Mouse (Mus musculus) intestine, postnatal 0 days (tissue): ENCODE measurements around the gene Eps15l1. TPM values are rescaled to one million over a fixed set of nuclear protein-coding genes. Genes with fewer than 3 reads are reported as not detected.

Experiments used
- ATAC-seq: fragments of 200-750 bp; cut with Nextera tagmentation; 2 replicates; pipeline ENCODE4 v1.8.0; 2017; ENCODE audit warnings: mild to moderate bottlenecking, moderate TSS enrichment, moderate library complexity
- H3K27ac ChIP-seq: fragments of 300-500 bp; sonication (generic); 2 replicates; pipeline ENCODE4 v1.5.1; 2014; ENCODE audit warnings: mild to moderate bottlenecking, low read depth, low read length, moderate library complexity
- H3K27me3 ChIP-seq: fragments of 300-500 bp; sonication (generic); replicated peaks from 2 replicates; pipeline ENCODE4 v1.6.1; 2014; ENCODE audit warnings: low read length, mixed read lengths; ENCODE audit not compliant: control insufficient read depth, insufficient read depth
- H3K36me3 ChIP-seq: fragments of 300-500 bp; sonication (generic); 2 replicates; pipeline ENCODE4 v1.6.1; 2014; ENCODE audit warnings: mild to moderate bottlenecking, moderate library complexity; ENCODE audit not compliant: control insufficient read depth, insufficient read depth
- H3K4me1 ChIP-seq: fragments of 300-500 bp; sonication (generic); replicated peaks from 2 replicates; pipeline ENCODE4 v1.6.1; 2014; ENCODE audit warnings: antibody characterized with exemption, low read length, mixed read lengths; ENCODE audit not compliant: control insufficient read depth, insufficient read depth
- H3K4me2 ChIP-seq: fragments of 300-500 bp; sonication (generic); replicated peaks from 2 replicates; pipeline ENCODE4 v1.6.1; 2014; ENCODE audit warnings: low read depth, mild to moderate bottlenecking, moderate library complexity
- H3K4me3 ChIP-seq: fragments of 300-500 bp; sonication (generic); 2 replicates; pipeline ENCODE4 v1.5.1; 2014; ENCODE audit warnings: low read depth, low read length
- H3K9ac ChIP-seq: fragments of 300-500 bp; sonication (generic); 2 replicates; pipeline ENCODE4 v1.6.1; 2014; ENCODE audit warnings: mild to moderate bottlenecking, low read depth, low read length
- H3K9me3 ChIP-seq: fragments of 300-500 bp; sonication (generic); 2 replicates; pipeline ENCODE4 v1.6.1; 2016; ENCODE audit warnings: mixed run types; ENCODE audit not compliant: control insufficient read depth
- CTCF ChIP-seq: sonication (generic); IDR thresholded peaks from 2 replicates; pipeline ENCODE4 v1.5.1; 2016; ENCODE audit warnings: low read depth, mild to moderate bottlenecking, control low read depth, antibody characterized with exemption, moderate library complexity
- WGBS: fragments of 180-500 bp; shearing (Covaris S2); extraction: QIAGEN DNeasy Blood & Tissue Kit; methylation state at CpG from one replicate; pipeline ENCODE4 v1.1.7; 2014; 5-methylcytosine and 5-hydroxymethylcytosine counted together
- polyA plus RNA-seq: library from polyadenylated mRNA; unstranded; fragments of >200 nt; fragmentation: Nextera tagmentation; extraction: Ambion mirVana; gene quantifications from 2 replicates; pipeline ENCODE4 v1.2.1, GENCODE M21; 2015

Eps15l1 gene
- polyA plus RNA-seq, 1 experiment from 2014 or later, result 16.3 TPM

DNA sequence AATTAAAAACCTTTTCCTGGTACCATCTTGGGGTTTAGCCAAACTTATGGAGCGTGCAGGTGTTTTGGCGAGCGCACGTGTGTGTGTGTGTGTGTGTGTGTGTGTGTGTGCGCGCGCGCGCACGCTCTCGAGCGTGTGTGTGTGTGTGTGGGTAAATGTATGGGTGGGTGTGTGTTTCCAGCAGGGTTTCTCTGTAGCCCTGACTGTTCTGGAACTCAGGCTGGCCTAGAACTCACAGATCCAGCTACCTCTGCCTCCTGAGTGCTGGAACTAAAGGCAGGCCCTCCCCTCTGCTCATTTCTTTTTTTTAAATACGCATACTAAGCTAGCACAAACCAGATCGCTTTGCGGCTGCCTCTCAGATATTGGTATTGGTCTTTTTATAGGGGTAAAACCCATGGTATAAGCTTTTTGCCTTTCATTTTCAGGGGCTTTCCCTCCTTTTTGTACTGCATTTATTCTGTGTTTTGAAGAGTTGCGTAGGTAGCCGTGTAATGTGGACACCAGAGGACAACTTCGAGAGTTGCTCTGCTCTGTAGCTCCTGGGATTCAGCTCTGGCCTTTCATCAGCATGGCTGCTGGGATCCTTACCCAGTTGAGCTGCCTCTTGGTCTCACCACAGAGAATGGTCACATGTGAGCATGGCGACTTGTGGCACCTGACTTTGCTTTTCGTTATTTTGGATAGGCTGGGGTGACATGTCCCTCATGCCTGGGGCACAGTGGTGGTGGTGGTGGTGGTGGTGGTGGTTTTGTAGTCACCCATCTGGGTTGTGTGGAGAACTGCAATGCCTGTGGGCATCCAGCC is 99.4 kb downstream of the Eps15l1 start:
- Histone ChIP-seq H3K27ac (no peak overlapping the region), H3K9ac (no peak overlapping the region), H3K27me3 (peaks cover 22% of the 10 kb centered on the region), H3K9me3 (no peaks in the 10 kb centered on the region), H3K4me2 (peak overlapping the region; percentile 98), H3K36me3 (no peaks in the 10 kb centered on the region), H3K4me3 (peak overlapping the region; percentile 69), H3K4me1 (no peaks in the 10 kb centered on the region; the same call in 1 of the 2 replicates)
- WGBS, result 85% methylated on average over 20 of the region's 20 CpGs
- no peak for TF ChIP-seq CTCF
- no peak for ATAC-seq

DNA sequence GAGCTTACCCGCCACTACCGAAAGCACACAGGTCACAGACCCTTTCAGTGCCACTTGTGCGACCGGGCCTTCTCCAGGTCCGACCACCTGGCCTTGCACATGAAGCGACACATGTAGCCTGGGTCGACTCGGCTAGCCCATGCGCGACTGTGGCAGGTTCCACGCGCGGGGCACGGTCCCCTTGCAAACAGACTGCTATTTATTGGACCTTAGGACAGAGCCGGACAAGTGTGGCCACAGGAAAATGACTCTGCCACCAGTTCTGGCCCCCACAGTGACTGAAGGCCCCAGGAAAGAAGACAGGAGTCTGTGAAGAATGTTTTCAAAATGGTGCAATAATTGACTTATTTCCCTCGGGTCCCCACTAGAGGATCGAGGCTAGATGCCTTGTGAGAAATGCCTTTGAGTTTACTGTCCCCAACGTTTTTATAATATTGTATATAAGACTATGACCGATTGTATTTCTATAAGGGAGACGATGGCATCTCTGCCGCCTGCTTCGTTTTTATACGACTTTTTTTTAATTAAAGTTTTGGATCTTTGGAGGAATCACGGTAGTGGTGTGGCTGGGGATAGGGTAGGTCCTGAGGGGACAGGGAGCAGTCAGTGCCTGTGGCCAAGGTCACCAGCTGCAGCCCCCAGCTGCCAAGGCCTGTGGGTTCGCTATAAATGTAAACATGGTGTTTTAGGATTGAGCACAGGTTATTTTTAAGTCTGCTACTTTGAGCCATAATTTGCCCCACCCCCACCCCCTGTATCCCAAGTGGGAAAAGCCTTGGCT is 100.3 kb downstream of the Eps15l1 start:
- Histone ChIP-seq H3K4me2 (peak overlapping the region; percentile 98), H3K27ac (no peak overlapping the region), H3K4me3 (peak overlapping the region; percentile 69), H3K9ac (0 out of 2 replicates have a peak overlapping the region, but pooled peaks have one; percentile 50), H3K9me3 (no peaks in the 10 kb centered on the region), H3K36me3 (no peaks in the 10 kb centered on the region), H3K4me1 (no peaks in the 10 kb centered on the region; the same call in 1 of the 2 replicates), H3K27me3 (peaks cover 22% of the 10 kb centered on the region)
- no peak for TF ChIP-seq CTCF
- ATAC-seq, result no peak
- 55% methylated on average over 25 of the region's 25 CpGs for WGBS

DNA sequence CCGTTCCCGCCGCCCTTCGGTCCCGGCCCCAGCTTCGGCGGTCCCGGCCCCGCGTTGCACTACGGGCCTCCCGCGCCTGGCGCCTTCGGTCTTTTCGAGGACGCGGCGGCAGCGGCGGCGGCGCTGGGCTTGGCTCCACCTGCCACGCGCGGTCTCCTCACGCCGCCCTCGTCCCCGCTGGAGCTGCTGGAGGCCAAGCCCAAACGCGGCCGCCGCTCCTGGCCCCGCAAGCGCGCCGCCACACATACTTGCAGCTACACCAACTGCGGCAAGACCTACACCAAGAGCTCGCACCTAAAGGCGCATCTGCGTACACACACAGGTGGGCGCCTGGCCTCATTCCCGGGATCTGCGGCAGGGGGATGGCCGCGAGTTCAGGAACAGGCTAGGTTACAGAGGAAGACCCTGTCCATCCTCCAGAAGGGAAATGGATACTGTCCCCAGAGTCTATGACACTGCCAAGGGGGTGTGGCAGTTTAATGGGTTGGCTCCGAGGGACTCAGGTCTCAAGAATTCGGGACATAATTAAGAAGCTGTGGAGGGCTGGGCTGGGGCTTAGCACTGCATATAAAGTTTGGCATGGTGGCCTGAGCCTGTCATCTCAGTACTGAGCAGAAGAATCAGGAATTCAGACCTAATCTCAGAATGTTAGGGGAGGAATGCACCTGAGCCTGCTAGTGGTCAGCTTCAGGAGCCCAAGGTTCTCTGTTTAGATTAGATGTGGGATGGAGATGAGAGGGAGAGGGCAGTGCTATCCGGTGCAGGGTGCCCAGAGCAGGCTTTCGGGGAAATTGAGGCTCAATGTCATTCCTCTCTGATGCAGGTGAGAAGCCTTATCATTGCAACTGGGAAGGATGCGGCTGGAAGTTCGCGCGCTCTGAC is 101.1 kb downstream of the Eps15l1 start:
- no peak for ATAC-seq
- Histone ChIP-seq H3K27ac (peak overlapping the region; percentile 42; the same call in 1 of the 2 replicates), H3K9me3 (no peaks in the 10 kb centered on the region), H3K4me2 (peak overlapping the region; percentile 98), H3K4me1 (no peaks in the 10 kb centered on the region; the same call in 1 of the 2 replicates), H3K9ac (peak overlapping the region; percentile 50), H3K27me3 (peaks cover 22% of the 10 kb centered on the region), H3K36me3 (no peaks in the 10 kb centered on the region), H3K4me3 (peak overlapping the region; percentile 69)
- TF ChIP-seq CTCF, result no peak
- WGBS, result 5% methylated on average over 55 of the region's 55 CpGs

DNA sequence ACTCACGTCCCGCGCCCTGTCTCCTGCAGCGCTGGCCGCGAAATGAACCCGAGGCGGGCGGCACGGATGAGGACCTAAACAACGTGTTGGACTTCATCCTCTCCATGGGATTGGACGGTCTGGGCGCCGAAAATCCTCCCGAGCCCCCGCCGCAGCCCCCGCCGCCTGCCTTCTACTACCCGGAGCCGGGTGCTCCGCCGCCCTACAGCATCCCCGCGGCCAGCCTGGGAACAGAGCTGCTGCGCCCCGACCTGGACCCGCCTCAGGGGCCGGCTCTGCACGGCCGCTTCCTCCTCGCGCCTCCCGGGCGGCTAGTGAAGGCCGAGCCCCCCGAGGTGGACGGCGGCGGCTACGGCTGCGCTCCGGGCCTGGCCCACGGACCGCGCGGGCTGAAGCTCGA is 101.9 kb downstream of the Eps15l1 start:
- H3K36me3 ChIP-seq, result no peaks in the 10 kb centered on the region
- peak overlapping the region; percentile 98 for H3K4me2 ChIP-seq
- H3K9me3 ChIP-seq, result no peaks in the 10 kb centered on the region
- H3K27ac ChIP-seq, result peak overlapping the region; percentile 42; the same call in 1 of the 2 replicates
- H3K9ac ChIP-seq, result peak overlapping the region; percentile 50
- WGBS, result under 1% methylated on average over 48 of the region's 48 CpGs
- no peaks in the 10 kb centered on the region; the same call in 1 of the 2 replicates for H3K4me1 ChIP-seq
- TF ChIP-seq CTCF, result no peak
- peak overlapping the region; percentile 69 for H3K4me3 ChIP-seq
- no peak for ATAC-seq
- peaks cover 22% of the 10 kb centered on the region for H3K27me3 ChIP-seq

DNA sequence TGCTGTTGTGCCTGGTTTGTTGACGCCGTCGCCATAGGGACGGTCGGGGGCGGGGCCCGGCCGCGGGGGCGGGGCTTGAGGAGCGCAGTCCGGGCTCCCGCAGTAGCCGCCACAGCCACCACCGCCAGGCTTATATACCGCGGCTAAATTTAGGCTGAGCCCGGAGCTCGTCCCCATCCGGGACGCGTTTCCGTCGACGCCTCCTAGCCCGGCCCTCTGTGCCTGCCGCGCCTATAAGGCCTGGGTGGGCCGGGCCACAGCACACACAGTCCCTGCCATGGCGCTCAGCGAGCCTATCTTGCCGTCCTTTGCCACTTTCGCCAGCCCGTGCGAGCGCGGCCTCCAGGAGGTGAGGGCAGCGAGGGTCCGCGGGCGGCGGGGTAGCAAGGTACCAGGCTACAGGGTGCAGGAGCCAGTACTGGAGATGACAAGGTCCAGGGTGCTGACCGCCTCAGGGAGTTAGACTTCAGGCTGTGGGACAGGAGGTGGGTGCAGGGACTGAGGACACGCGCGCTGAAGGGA is 102.4 kb downstream of the Eps15l1 start, which contains the start of gene Klf2:
Gene Klf2, plus strand, starts transcription at position 233 of the 522 bp plus-strand sequence.
- 0 out of 2 replicates have a peak, but pooled peaks have one; percentile 7 for TF ChIP-seq CTCF
- Histone ChIP-seq H3K27me3 (peaks cover 22% of the 10 kb centered on the region), H3K36me3 (no peaks in the 10 kb centered on the region), H3K4me1 (no peaks in the 10 kb centered on the region; the same call in 1 of the 2 replicates), H3K4me3 (peak within 1 kb of the TSS; percentile 69), H3K4me2 (peak within 1 kb of the TSS; percentile 98), H3K27ac (peak within 1 kb of the TSS; percentile 42; the same call in 1 of the 2 replicates), H3K9ac (peak within 1 kb of the TSS; percentile 50), H3K9me3 (no peaks in the 10 kb centered on the region)
- ATAC-seq, result peak; percentile 93
- under 1% methylated on average over 46 of the region's 46 CpGs for WGBS
